ENCODE assay signal across 1 mouse cellular context in genomic region chr5:52240540-52240939, GRCm38 (mm10).
TF ChIP-seq lines count a peak whose summit lies in the region.

No protein-coding gene starts in this region.

TF ChIP-seq in CH12.LX, 34 proteins besides CTCF, POLR2A, EP300 and RAD21 (continued from another document):
- TF ChIP-seq JUND (conservative IDR thresholded peaks at IDR 0.05; ENCODE audit: low read depth, low read length) (no peak), MXI1 (IDR thresholded peaks at IDR 0.05; ENCODE audit: low read depth, low read length) (peak; percentile 58; the same call in 1 of the 2 replicates), TBP (conservative IDR thresholded peaks at IDR 0.05; ENCODE audit: low read depth, low read length) (no peak), ZNF384 (IDR thresholded peaks at IDR 0.05; ENCODE audit: low read depth, low read length) (no peak), ZC3H11A (IDR thresholded peaks at IDR 0.05; ENCODE audit: low read depth, low read length) (0 out of 2 replicates have a peak, but pooled peaks have one; percentile 9), KAT2A (IDR thresholded peaks at IDR 0.05; ENCODE audit: insufficient replicate concordance, low read length) (no peak)
